Mouse (Mus musculus): ENCODE measurements around the gene Hmgb1.
A peak's percentile ranks its signal among the peaks of the same experiment; 100 is the strongest.

Gene Hmgb1

DNA sequence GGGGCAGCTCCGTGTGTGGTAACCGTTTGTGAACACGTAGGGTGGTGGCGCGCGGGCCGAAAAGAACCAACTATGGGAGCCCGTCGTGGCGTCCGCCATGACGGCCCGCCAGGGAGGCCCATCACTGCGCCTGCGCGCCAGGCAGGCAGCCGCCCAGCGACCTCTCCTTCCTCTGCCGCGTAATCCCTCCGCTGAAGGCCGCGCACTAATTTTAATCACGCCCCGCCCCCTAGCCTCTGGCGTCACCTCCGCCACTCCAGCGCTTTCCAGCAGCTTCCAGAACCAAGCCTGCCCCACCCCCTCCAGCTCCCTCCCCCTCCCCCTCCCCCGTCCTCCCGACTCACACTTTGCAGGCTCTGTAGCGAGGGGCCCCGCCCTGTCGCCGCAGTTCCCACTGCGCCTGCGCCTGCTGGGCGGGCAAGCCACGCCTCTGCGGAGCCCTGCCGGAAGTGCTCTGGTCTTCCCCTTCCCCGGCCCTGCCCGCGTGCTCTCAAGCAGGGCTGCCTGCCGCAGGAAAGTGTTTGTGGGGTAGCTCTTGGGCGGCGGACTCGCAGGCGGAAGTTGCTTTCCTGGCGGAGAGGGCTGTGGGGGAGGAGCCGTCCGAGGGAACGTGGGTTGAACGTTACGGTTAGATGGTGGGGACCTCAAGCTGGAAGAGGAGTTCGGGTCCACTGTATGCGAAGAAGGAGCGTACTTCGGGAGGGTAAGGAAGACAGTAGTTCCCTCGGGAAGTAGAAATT lies at the start of gene Hmgb1, which contains the start of gene Uspl1:
TSS of gene Hmgb1 (minus strand) at position 386 of the 740 bp plus-strand sequence.
TSS of gene Uspl1 (plus strand) at position 247 of the 740 bp plus-strand sequence.
- peak; percentile 97 to 98 for DNase-seq

DNA sequence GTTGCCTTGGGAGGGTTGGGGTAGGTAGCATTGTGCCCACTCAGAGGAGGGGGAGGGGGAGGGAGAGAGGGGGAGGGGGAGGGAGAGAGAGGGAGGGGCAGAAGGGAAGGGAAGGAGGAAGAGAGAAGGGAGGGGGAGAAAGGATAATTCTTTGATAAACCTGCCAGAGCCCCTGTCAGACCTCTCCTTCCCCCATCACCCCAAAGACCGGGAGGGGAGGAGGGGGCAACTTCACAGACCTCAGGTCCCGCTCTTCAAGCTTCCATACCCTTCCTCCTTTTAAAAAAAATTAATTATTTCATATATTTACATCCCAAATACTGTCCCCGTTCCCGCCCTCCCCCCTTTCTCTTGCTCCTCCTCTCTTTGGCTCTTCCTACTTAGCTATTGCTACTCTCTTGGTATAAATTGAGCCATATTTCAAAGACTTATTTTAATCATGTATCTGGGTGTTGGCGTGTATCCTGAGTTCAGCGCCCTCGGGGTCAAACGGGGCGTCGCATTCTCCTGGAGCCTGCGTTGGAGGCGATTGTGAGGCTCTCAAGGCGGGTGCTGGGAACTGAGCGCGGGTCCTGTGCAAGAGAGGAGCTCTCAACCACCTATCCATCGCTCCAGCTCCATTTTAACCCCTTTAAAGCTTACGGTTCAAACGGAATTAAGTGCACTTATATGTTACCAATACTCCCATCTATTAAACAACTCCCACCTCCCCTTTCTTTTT lies 45.5 kb upstream of the Hmgb1 start:
- DNase-seq, result no peak

DNA sequence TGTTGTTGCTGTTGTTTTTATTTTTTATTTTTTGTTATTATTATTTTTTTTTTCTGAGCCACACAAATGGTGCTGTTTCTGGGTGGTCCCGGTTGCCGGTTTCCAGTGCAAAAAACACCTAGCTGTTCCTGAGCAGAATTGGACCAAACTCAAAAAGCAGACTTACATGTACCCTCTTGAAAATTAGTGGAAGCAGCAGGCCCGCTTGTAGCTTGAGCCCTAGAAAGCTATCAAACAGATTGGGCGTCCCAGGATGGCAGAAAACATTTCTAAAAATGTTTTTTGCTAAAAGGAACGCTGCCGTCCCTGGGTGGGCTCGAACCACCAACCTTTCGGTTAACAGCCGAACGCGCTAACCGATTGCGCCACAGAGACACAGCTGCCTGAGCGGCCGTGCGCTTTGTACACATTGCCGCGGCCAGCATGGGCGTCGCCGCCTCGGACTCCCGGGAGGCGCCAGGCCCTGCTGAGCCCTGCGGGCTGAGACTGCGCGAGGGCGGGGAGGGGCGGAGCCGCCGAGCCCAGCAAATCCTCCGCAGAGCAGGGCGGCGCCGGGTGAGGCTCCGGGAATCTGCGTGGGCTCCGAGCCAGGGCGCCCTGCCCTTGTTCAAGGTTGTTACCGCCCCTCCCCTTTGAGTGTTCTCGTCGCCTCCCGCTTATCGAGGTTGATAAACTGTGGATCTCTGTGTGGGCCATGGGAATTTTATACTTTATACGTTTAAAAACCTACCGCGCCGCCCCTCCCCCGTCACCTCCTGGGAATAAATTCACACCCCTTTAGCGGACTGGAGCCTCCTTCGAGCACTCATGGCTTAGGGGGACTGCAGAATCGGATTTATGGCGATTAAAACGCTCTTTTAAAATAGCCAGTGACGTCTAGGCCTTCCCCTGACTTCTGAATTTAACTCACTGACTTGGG lies 44.7 kb upstream of the Hmgb1 start:
- DNase-seq, result peak; percentile 96 to 98

DNA sequence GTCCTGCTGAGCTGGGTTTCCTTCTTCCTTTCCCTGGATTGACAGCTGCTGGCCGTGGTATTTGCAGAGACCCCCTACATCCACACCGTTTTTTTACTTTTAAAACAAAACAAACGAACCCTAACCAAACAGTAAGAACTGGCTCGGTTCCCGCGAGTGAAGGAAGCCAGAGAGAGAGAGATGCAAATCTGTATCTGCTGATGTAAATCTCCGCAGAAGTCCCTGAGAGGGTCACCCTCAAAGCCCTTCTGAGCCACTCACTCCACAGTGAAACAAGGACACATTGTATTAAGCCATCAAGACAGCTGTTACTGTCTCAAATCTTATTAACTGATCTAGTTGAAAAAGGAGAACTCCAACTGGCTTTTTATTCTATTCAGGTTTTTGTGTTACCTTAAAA lies 40.4 kb upstream of the Hmgb1 start:
- DNase-seq, result no peak

DNA sequence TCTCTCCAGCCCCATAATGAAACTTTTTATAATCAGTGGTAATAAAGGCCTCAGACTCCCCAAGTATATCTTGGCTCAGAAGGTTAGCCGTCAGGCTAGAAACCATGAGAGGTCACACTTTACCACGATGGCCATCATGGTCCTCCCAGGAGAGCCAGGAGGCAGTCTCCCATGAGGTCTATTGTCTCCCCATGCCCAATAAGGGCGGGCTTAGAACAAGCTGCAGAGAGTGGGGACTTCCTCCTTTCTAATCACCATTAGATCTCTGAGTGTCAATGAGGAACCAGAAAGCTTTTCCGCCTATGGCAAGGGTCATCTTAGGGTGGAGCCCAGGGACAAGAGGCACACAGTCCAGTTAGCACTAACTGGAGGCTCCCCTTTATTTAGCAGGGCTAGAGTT lies 37.1 kb upstream of the Hmgb1 start:
- DNase-seq, result no peak

DNA sequence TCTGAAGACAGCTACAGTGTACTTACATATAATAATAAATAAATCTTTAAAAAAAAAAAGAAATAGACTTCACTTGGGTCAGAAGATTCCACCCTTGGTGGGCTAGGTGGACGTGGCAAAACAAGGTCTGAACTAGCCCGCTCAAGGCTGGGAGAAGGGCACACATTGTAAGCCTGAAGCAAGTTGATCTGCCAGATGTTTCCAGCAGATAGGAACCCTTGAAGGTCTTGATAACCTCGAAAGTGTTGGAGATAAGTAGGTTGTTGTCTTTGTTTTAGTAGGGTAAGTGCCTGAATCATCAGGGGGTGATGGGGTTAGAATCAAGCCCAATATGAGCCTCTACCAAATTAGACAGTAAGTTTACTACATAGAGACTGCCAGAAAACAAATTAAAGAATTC lies 35.2 kb upstream of the Hmgb1 start:
- DNase-seq, result no peak

DNA sequence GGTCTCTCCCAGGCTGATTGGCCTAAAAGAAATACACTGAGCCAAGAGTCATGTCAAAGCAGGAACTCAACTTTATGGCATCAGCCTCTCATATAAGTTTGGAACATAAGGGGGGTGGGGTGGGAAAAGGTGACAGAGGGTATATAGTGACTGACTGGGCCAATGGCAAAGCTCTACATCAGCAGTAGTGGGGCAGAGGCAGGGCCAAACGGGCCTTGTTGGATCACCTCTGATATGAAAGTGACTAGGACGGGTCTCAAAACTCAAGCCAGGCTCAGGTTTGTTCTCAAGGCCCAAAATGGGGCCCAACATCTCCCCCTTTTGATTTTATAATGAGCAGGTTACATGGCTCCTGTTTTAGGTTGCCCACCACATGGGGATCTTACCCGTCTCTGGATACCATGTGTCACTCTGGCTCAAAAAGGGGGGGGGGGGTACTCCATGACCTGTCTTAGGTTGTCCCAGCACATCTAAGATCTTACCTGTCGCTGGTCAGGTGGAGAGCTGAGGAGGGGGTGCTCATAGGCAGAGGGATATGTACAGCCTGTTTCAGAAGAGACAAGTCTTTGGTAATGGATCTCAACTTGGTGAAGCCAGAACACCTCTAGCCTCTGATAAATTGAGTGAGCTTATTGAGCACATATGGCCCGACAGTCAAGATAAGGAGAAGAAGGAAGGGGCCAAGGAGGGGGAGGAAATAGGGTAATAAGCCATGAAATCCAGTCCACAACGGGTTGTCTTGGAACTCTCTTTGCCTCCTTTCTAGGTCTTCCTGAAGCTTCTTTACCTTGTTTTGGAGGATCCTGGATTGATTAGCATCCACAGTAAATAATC lies 33.5 kb upstream of the Hmgb1 start:
- DNase-seq, result no peak

DNA sequence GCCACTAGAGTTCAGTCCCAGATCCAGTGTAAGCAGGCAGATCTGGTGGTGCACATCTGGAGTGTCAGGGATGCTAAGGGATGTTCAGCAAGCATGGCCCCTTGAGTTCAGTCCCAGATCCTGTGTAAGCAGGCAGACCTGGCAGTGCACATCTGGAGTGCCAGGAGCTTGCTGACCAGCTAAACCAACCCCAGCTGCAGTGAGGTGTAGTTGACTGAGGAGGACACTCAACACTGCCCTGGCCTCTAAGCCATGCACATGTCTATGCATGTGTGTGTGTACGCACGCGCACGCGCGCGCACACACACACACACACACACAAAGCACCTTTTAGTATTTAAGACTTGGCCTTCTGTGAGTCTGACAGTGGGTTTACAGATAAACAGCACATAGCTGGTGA lies 31.3 kb upstream of the Hmgb1 start:
- DNase-seq, result no peak

DNA sequence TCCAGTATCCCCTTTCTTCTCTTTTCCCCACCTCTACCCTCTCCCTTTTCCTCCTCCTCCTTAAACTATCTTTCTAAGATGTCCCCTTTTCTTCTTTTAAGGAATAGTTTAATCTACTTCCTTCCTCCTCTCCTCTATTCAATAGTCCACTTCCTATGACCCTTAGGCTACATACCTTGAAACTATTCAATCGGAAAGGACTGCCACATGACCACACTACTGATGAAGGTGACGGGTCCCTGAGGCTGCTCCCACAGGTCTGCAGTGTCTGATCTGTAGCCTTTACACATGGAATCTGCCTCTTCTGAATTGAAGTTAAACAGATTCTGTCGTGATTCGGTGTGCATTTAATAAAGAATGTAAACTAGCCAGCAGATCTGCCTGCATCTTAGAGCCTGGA lies 28.5 kb upstream of the Hmgb1 start:
- DNase-seq, result no peak

DNA sequence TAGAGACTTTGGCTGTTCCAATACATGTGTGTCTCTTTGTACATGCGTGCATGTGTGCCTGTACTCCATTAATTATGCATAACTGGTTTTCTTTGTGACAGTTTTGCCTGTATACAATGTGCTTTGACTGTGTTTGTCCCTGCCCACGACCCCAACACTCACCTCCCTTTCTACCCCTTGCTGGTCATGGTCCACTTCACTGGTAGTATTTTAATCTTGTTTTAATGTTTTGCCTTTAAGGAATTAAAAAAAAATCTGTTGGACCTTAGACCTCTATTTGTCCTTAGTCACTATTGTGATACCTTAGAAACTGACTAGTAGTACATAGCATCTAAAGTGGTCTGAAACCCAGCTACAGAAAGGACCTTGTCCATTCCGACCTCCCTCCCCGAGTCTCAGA lies 26.8 kb upstream of the Hmgb1 start:
- no peak for DNase-seq

DNA sequence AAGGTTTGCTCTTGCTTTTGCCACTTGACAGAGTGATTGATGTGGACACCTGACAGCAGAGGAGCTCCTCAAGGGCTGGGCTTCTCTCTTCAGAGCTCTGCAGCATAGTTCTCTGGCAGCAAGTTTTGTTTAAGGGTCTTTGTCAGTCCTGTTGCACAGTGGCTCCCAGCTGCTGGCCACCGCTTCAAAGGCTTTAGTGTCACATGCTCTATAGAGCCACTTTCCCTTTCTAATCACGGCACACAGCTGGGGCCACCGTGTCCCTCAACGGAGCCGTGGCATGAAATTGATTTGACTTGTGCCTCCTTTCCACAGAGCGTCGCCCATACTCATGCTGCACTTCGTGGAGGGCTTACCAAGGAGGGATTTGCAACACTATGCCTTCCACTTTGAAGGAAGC lies 25.0 kb upstream of the Hmgb1 start:
- no peak for DNase-seq

DNA sequence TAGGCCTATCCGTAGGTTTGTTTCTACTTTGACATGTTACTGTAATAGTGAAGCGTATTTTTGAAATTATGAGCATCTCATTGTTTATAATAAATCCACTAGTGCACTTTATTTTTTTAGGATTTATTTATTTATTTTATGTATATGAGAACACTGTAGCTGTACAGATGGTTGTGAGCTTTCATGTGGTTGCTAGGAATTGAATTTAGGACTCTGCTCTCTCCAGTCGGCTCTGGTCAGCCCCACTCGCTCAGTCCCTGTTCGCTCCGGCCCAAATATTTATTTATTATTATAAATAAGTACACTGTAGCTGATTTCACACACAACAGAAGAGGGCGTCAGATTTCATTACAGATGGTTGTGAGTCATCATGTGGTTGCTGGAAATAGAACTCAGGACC lies 24.5 kb upstream of the Hmgb1 start:
- no peak for DNase-seq

DNA sequence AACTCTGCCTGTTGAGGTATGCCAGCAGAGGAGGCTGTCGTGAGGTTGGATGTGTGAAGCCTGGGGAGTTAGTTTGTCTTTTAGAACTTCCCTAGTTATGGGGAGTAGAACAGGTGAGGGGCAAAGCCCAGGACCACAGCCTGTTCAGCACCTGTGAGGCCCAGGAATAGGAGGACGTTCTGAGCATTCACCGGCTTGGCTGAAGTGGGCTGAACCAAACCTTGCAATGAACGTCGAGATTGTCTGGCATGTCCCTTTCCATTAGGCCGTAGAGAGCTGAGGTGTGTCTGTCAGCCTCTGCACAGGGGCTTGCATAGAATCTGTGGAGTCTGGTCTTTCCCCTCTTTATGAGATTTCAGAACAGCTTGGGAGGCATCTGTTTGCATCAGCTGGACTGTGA lies 23.4 kb upstream of the Hmgb1 start:
- no peak for DNase-seq

DNA sequence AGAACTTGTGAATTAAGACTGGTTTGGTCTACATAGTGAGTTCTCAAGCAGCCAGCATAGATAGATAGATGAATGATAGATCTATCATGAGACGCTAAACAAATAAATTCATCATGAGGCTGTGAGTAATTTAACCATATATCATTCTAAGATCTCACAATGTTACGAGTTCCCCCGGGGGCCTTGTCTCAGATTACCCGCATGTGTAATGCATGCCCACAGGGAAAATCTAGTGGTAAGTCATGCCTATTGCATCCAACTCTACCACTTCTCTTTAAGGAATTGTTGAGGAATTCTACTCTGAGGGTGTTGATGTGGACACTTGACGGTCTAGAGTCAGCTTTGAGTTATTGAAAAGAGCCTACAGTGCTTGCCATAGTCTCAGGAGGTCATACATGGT lies 22.0 kb upstream of the Hmgb1 start:
- DNase-seq, result no peak

DNA sequence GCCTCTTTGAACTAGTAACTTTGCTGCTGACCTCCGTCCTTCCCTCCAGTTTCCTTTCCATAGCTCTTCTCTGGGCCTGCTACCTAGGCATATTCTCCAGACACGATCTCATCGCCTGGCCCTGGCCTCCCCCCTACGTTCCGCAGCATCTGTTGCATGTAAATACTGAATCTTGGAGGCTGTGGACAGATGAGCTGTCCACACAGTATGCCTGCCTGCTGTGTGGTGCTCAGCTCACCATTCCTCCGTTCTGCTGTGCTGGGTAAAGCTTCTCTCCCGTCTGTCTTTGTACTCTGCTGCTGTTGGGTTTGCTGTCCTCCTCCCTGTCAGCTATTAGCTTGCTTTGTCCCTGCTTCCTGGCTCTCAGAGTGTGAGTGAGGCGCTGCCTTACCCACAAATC lies 21.0 kb upstream of the Hmgb1 start:
- DNase-seq, result no peak

DNA sequence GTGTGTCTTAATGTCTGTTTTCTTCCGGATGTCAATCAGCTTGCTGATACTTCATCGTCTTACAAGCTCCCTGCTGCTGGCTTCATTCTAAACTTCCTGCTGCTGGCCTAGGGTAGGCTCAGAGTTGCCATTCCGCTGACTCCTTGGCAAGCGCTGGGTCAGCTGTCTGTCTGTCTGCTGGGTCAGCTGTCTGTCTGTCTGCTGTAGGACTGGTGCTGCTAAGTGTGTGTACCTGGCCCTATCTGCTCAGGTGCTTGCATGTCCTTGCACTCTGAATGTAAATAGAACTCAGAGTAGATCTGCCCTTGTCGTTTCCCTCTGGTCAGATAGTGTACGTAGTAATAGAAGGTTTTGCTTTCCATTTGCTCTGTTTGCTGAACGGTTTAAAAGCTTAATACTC lies 20.5 kb upstream of the Hmgb1 start:
- no peak for DNase-seq

DNA sequence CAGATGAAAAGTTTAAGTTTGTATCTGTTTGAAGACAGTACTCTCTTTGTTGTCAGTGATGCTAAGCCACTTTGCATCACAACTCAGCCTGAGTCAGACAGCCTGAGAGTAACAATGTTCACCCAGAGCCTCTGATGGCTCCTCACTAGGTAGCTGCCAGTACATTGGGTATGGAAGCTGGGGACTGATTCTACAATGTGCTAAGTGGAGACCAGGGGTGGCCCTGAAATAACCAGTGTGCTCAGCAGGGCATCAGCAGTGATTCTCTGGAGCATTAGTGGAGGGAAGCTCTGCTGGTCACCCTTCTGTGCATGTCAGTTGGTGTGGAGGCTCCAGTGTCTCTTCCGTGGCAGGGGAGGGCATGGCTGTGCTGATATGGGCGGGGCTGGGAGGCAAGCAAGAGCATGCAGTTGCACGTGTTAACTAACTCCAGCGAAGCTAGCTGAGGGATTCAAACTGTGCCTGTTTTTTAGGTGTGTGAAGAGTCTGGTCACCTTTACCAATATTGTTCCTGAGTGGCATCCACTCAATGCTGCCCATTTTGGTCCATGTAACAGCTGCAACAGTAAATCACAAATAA lies 19.6 kb upstream of the Hmgb1 start:
- no peak for DNase-seq

DNA sequence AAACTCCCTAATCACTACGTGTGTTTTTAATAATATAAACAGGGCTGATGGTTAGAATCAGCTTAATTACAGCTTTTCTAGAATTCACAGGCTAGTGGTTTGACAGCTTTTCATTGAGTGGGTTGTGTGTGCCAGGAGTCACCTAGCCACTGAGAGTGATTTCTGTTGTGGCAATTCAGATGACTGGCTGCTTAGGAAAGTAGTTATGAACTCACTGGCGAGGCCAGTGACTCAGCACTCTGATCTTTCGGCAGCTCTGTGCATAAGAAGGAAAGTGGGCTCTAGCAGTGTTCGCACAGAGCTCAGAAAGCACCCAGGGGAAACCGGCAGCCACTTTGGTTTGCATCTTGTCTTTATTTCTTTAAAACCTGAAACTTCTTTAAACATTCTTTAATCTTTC lies 18.7 kb upstream of the Hmgb1 start:
- no peak for DNase-seq

DNA sequence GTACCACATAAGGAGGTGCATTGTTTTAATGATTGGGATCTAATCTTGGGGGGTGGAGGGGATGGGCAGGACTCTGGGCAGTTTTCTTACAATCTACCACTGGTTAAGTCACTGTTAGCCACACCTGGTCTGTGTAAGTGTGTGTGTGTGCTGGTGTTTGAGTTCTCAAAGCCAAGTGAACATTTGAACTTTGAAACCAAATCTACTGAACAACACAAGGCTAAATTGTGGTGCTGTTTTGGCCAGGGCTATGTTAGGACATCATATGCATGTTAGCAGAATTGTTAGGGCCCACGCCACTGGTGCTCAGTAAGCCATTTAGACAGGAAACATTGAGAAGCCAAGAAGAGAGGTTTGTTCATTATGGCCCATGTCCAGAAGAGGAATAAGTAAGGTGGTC lies 14.5 kb upstream of the Hmgb1 start:
- no peak for DNase-seq

DNA sequence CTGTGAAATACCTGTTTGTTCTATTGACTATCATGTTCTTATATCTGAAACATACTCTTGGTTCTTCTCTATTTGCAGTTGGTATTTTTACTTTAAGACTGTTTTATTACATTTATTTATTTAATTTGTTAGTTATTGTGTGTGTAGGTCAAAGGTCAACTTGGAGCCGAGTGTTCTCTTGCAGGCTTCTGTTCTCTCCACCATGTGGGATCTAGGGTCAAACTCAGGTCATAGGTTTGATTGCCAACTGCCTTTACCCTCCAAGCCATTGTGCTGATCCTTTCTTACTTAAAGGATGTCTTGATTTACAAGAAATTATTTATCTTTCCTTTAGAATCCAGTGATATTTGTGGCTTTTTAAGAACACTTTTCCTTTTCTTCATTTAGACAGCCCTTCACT lies 12.3 kb upstream of the Hmgb1 start:
- DNase-seq, result no peak

DNA sequence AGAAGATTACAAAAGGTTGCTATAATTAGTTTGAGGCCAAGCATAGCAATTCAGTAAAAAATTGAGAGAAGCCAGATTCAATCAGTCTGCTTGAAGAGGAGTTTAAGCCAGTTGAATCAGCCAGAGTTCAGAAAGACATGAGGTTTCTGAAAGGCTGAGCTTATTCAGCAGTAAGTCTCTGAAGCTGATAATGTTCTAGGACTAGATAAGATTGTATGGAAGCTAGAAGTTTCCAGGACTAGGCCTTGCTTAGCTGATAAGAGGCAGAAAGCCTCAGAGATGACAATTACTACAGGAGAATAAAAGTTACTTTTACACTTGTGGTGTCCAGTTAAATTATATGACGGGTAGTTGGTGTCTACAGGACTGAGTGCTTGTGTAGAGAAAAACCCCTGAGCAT lies 5.9 kb upstream of the Hmgb1 start:
- no peak for DNase-seq

DNA sequence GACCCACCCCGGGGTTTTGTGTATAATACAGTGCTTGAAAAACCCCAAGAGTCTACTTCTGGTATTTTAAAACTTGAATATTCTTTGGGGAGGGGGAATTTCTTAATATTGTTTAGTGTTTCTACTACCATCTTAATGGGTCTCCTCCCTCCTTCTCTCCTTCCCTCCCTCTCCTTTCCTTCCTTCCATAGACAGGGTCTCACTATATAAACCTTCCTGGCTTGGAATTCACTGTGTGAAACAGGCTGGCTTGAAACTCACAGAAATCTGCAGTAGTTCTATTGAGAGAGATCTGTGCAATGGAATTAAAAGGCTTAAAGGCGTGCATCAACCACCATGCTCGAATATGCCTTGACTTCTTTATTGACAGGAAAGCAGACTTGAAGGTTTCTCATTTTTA lies 1.5 kb upstream of the Hmgb1 start:
- DNase-seq, result no peak
